Mouse (Mus musculus): ENCODE data around the gene Ski. TPM values are rescaled to one million over a fixed set of nuclear protein-coding genes. Genes with fewer than 3 reads are reported as not detected.
A peak's percentile ranks its signal among the peaks of the same experiment; 100 is the strongest.

The Ski gene
- polyA plus RNA-seq, 1 experiment from 2014 or later: 15.5 TPM

GRCm38 (mm10) chr4:155236737-155237385 is 14.5 kb upstream of the Ski start:
- Histone ChIP-seq H3K27me3 (ENCODE audit: insufficient read depth, low read length) (no peaks in the 10 kb centered on the region), H3K9ac (ENCODE audit: low read depth, low read length) (no peak overlapping the region), H3K4me3 (replicated peaks; ENCODE audit: low read depth, low read length) (no peak overlapping the region), H3K9me3 (replicated peaks; ENCODE audit: low read length) (no peaks in the 10 kb centered on the region), H3K4me1 (replicated peaks; ENCODE audit: insufficient read depth, low read length) (peaks cover 54% of the 10 kb centered on the region), H3K27ac (peak overlapping the region; percentile 99), H3K36me3 (ENCODE audit: insufficient read depth, low read length) (no peaks in the 10 kb centered on the region), H3K4me2 (ENCODE audit: low read length) (no peak overlapping the region)
- DNase-seq (ENCODE audit: low spot score) (no peak), ATAC-seq (replicated peaks; ENCODE audit: low FRiP score, low read depth) (no peak)
- no peak for TF ChIP-seq CTCF (IDR thresholded peaks at IDR 0.05; ENCODE audit: low read depth)
- WGBS: 65% methylated on average over 12 of the region's 12 CpGs

GRCm38 (mm10) chr4:155235311-155236119 is 13.1 kb upstream of the Ski start:
- peaks cover 59% of the 10 kb centered on the region for H3K4me1 ChIP-seq (replicated peaks; ENCODE audit: insufficient read depth, low read length)
- no peak for TF ChIP-seq CTCF (IDR thresholded peaks at IDR 0.05; ENCODE audit: low read depth)
- H3K9me3 ChIP-seq (replicated peaks; ENCODE audit: low read length): no peaks in the 10 kb centered on the region
- H3K9ac ChIP-seq (ENCODE audit: low read depth, low read length): peak overlapping the region; percentile 66
- H3K4me2 ChIP-seq (ENCODE audit: low read length): peak overlapping the region; percentile 23
- peak; percentile 76 for ATAC-seq (replicated peaks; ENCODE audit: low FRiP score, low read depth)
- WGBS: 7% methylated on average over 18 of the region's 18 CpGs
- no peaks in the 10 kb centered on the region for H3K36me3 ChIP-seq (ENCODE audit: insufficient read depth, low read length)
- peak overlapping the region; percentile 99 for H3K27ac ChIP-seq
- no peaks in the 10 kb centered on the region for H3K27me3 ChIP-seq (ENCODE audit: insufficient read depth, low read length)
- H3K4me3 ChIP-seq (replicated peaks; ENCODE audit: low read depth, low read length): no peak overlapping the region
- DNase-seq (ENCODE audit: low spot score): peak; percentile 98

GRCm38 (mm10) chr4:155234371-155235310 is 12.2 kb upstream of the Ski start:
- H3K4me3 ChIP-seq (replicated peaks; ENCODE audit: low read depth, low read length): no peak overlapping the region
- no peaks in the 10 kb centered on the region for H3K9me3 ChIP-seq (replicated peaks; ENCODE audit: low read length)
- 38% methylated on average over 8 of the region's 8 CpGs for WGBS
- H3K4me1 ChIP-seq (replicated peaks; ENCODE audit: insufficient read depth, low read length): peaks cover 59% of the 10 kb centered on the region
- H3K36me3 ChIP-seq (ENCODE audit: insufficient read depth, low read length): no peaks in the 10 kb centered on the region
- no peak for TF ChIP-seq CTCF (IDR thresholded peaks at IDR 0.05; ENCODE audit: low read depth)
- H3K27me3 ChIP-seq (ENCODE audit: insufficient read depth, low read length): no peaks in the 10 kb centered on the region
- peak; percentile 37 for ATAC-seq (replicated peaks; ENCODE audit: low FRiP score, low read depth)
- peak overlapping the region; percentile 42 for H3K9ac ChIP-seq (ENCODE audit: low read depth, low read length)
- peak; percentile 75 for DNase-seq (ENCODE audit: low spot score)
- peak overlapping the region; percentile 23 for H3K4me2 ChIP-seq (ENCODE audit: low read length)
- H3K27ac ChIP-seq: peak overlapping the region; percentile 99

GRCm38 (mm10) chr4:155233878-155234277 is 11.5 kb upstream of the Ski start:
- H3K4me2 ChIP-seq (ENCODE audit: low read length): no peak overlapping the region
- H3K36me3 ChIP-seq (ENCODE audit: insufficient read depth, low read length): no peaks in the 10 kb centered on the region
- 7% methylated on average over 10 of the region's 10 CpGs for WGBS
- H3K27me3 ChIP-seq (ENCODE audit: insufficient read depth, low read length): no peaks in the 10 kb centered on the region
- peaks cover 59% of the 10 kb centered on the region for H3K4me1 ChIP-seq (replicated peaks; ENCODE audit: insufficient read depth, low read length)
- no peak overlapping the region for H3K4me3 ChIP-seq (replicated peaks; ENCODE audit: low read depth, low read length)
- peak overlapping the region; percentile 42 for H3K9ac ChIP-seq (ENCODE audit: low read depth, low read length)
- peak; percentile 90 for DNase-seq (ENCODE audit: low spot score)
- peak; percentile 23; the same call in 1 of the 2 replicates for TF ChIP-seq CTCF (IDR thresholded peaks at IDR 0.05; ENCODE audit: low read depth)
- peak; percentile 21; the same call in 1 of the 2 replicates for ATAC-seq (replicated peaks; ENCODE audit: low FRiP score, low read depth)
- no peaks in the 10 kb centered on the region for H3K9me3 ChIP-seq (replicated peaks; ENCODE audit: low read length)
- H3K27ac ChIP-seq: peak overlapping the region; percentile 99

- ATAC-seq (replicated peaks; ENCODE audit: low FRiP score, low read depth): no peak
- no peaks in the 10 kb centered on the region for H3K36me3 ChIP-seq (ENCODE audit: insufficient read depth, low read length)
- H3K27ac ChIP-seq: no peak overlapping the region
- H3K4me2 ChIP-seq (ENCODE audit: low read length): no peak overlapping the region
- H3K27me3 ChIP-seq (ENCODE audit: insufficient read depth, low read length): no peaks in the 10 kb centered on the region
- no peak for DNase-seq (ENCODE audit: low spot score)
- H3K4me1 ChIP-seq (replicated peaks; ENCODE audit: insufficient read depth, low read length): peaks cover 19% of the 10 kb centered on the region
- no peak overlapping the region for H3K9ac ChIP-seq (ENCODE audit: low read depth, low read length)
- 63% methylated on average over 5 of the region's 5 CpGs for WGBS
- no peak for TF ChIP-seq CTCF (IDR thresholded peaks at IDR 0.05; ENCODE audit: low read depth)
- no peaks in the 10 kb centered on the region for H3K9me3 ChIP-seq (replicated peaks; ENCODE audit: low read length)
- no peak overlapping the region for H3K4me3 ChIP-seq (replicated peaks; ENCODE audit: low read depth, low read length)
Observed at GRCm38 (mm10) chr4:155228461-155228860, 6.1 kb upstream of the Ski start.

GRCm38 (mm10) chr4:155227986-155228385 is 5.6 kb upstream of the Ski start:
- H3K27ac ChIP-seq: no peak overlapping the region
- 81% methylated on average over 4 of the region's 4 CpGs for WGBS
- H3K4me3 ChIP-seq (replicated peaks; ENCODE audit: low read depth, low read length): no peak overlapping the region
- no peak overlapping the region for H3K4me2 ChIP-seq (ENCODE audit: low read length)
- H3K27me3 ChIP-seq (ENCODE audit: insufficient read depth, low read length): no peaks in the 10 kb centered on the region
- H3K36me3 ChIP-seq (ENCODE audit: insufficient read depth, low read length): no peaks in the 10 kb centered on the region
- no peaks in the 10 kb centered on the region for H3K9me3 ChIP-seq (replicated peaks; ENCODE audit: low read length)
- no peak for TF ChIP-seq CTCF (IDR thresholded peaks at IDR 0.05; ENCODE audit: low read depth)
- H3K4me1 ChIP-seq (replicated peaks; ENCODE audit: insufficient read depth, low read length): peaks cover 17% of the 10 kb centered on the region; the same call in 1 of the 2 replicates
- H3K9ac ChIP-seq (ENCODE audit: low read depth, low read length): no peak overlapping the region
- DNase-seq (ENCODE audit: low spot score): no peak
- no peak for ATAC-seq (replicated peaks; ENCODE audit: low FRiP score, low read depth)
